Mouse (Mus musculus): ENCODE data around the gene Eif3k. TPM values are rescaled to one million over a fixed set of nuclear protein-coding genes. Genes with fewer than 3 reads are reported as not detected.

The Eif3k gene
- 397 TPM for polyA plus RNA-seq (2017; shearing (Covaris generic))

GRCm38 (mm10) chr7:28981651-28982273 lies at the start of gene Eif3k, which contains the start of gene Map4k1:
Eif3k (minus strand) TSS chr7:28981864.
Map4k1 (plus strand) TSS chr7:28982050.

DNA sequence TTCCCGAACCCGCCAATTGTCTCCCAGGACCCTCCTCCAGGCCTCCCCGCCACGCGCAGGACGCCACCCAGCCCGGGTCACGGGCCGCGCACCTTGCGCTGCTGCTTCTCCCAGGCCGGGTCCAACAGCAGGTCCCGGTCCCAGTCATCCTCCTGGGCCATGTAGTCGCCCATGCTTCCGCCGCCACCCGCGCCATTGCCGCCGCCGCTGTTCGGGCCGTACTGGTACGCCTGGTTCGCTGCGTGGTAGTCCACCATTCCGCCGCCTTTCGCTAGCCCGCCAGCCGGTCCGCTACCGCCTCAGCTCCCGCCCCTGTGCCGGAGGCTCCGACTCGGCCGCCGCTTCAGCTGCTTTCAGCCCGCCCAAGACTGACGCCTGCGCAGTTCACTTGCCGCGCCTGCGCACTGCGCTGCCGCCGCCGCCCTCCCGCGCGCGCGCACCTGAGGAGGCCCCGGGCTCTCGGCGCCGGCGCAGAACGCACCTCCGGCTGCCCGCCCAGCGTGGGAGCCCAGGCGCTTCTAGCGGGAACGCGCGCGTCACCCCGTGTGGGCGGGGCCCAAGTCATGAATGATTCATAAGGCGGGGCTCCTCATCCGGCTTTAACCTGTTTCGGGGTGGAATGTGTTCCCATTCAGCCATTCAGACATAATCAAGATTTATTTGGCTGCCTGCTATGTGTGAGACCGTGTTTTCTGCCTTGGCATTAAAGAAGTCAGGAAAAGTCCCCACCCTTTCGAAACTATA lies 19.6 kb downstream of the Eif3k start, which contains the start of gene Actn4:
Gene Actn4 (minus strand): TSS at position 414 of the 744 bp plus-strand sequence.

Other genes starting within 250 kb of the Eif3k start
- gene Mrps12, start 240.0 kb downstream of the Eif3k start, polyA plus RNA-seq (2017; shearing (Covaris generic)): 110 TPM
- 17.8 TPM for gene Sars2, start 239.9 kb downstream of the Eif3k start, polyA plus RNA-seq (2017; shearing (Covaris generic))
- not detected for gene Ccer2, start 225.7 kb downstream of the Eif3k start, polyA plus RNA-seq (2017; shearing (Covaris generic))
- 107 TPM for gene Sirt2, start 215.1 kb downstream of the Eif3k start, polyA plus RNA-seq (2017; shearing (Covaris generic))
- 122 TPM for gene Nfkbib, start 214.4 kb downstream of the Eif3k start, polyA plus RNA-seq (2017; shearing (Covaris generic))
- gene Rinl, start 192.9 kb downstream of the Eif3k start, polyA plus RNA-seq (2017; shearing (Covaris generic)): 324 TPM
- gene Hnrnpl, start 173.3 kb downstream of the Eif3k start, polyA plus RNA-seq (2017; shearing (Covaris generic)): 110 TPM
- 208 TPM for gene Ech1, start 156.6 kb downstream of the Eif3k start, polyA plus RNA-seq (2017; shearing (Covaris generic))
- 25.3 TPM for gene Lgals4, start 148.0 kb downstream of the Eif3k start, polyA plus RNA-seq (2017; shearing (Covaris generic))
- 1.2 TPM for gene Lgals7, start 118.0 kb downstream of the Eif3k start, polyA plus RNA-seq (2017; shearing (Covaris generic))
- gene Capn12, start 100.4 kb downstream of the Eif3k start, polyA plus RNA-seq (2017; shearing (Covaris generic)): 0.12 TPM
- gene Actn4, start 19.5 kb downstream of the Eif3k start, polyA plus RNA-seq (2017; shearing (Covaris generic)): 292 TPM
- gene Map4k1, start 186 bp upstream of the Eif3k start, polyA plus RNA-seq (2017; shearing (Covaris generic)): 142 TPM
- gene Ryr1, start 143.3 kb upstream of the Eif3k start, polyA plus RNA-seq (2017; shearing (Covaris generic)): 0.10 TPM
- 1.3 TPM for gene Rasgrp4, start 153.0 kb upstream of the Eif3k start, polyA plus RNA-seq (2017; shearing (Covaris generic))
- 11.8 TPM for gene Fam98c, start 174.4 kb upstream of the Eif3k start, polyA plus RNA-seq (2017; shearing (Covaris generic))
- gene Ggn, start 188.3 kb upstream of the Eif3k start, polyA plus RNA-seq (2017; shearing (Covaris generic)): not detected
- gene Spred3, start 188.5 kb upstream of the Eif3k start, polyA plus RNA-seq (2017; shearing (Covaris generic)): not detected
- gene Psmd8, start 198.8 kb upstream of the Eif3k start, polyA plus RNA-seq (2017; shearing (Covaris generic)): 270 TPM
- 0.79 TPM for gene Catsperg1, start 232.2 kb upstream of the Eif3k start, polyA plus RNA-seq (2017; shearing (Covaris generic))